Mouse (Mus musculus) hindlimb bud, embryonic 11.5 days (tissue): ENCODE results near the gene Gm20721.

Source experiments
- DNase-seq: peaks from one replicate; pipeline ENCODE4 v3.0.0-alpha.2; 2012; ENCODE audit warnings: low read depth, low spot score; ENCODE audit errors: extremely low spot score

Gene Gm20721

GRCm38 (mm10) chr2:174298471-174298870, 48.0 kb downstream of the Gm20721 start:
- no peak for DNase-seq

- no peak for DNase-seq
Measured at GRCm38 (mm10) chr2:174297851-174298250, 48.7 kb downstream of the Gm20721 start.

GRCm38 (mm10) chr2:174297086-174297571, 49.4 kb downstream of the Gm20721 start:
- no peak for DNase-seq

GRCm38 (mm10) chr2:174295900-174296465, 50.5 kb downstream of the Gm20721 start:
- DNase-seq, result no peak

- DNase-seq, result no peak
Measured at GRCm38 (mm10) chr2:174295175-174295899, 51.2 kb downstream of the Gm20721 start.

GRCm38 (mm10) chr2:174294457-174294856, 52.1 kb downstream of the Gm20721 start:
- DNase-seq, result no peak

- DNase-seq, result no peak
Measured at GRCm38 (mm10) chr2:174291662-174292030, 54.9 kb downstream of the Gm20721 start.

- no peak for DNase-seq
Measured at GRCm38 (mm10) chr2:174291029-174291661, 55.4 kb downstream of the Gm20721 start.

GRCm38 (mm10) chr2:174288673-174289430, 57.7 kb downstream of the Gm20721 start:
- DNase-seq, result no peak

GRCm38 (mm10) chr2:174287921-174288320, 58.6 kb downstream of the Gm20721 start:
- no peak for DNase-seq

- no peak for DNase-seq
Measured at GRCm38 (mm10) chr2:174285921-174286470, 60.5 kb downstream of the Gm20721 start.

- DNase-seq, result no peak
Measured at GRCm38 (mm10) chr2:174284807-174285457, 61.6 kb downstream of the Gm20721 start.

GRCm38 (mm10) chr2:174284011-174284410, 62.5 kb downstream of the Gm20721 start, which contains the start of gene Gnas:
TSS of gene Gnas (plus strand) at chr2:174284320.
- no peak for DNase-seq

- DNase-seq, result no peak
Measured at GRCm38 (mm10) chr2:174283341-174283740, 63.2 kb downstream of the Gm20721 start.
